ENCODE assay signal across 12 mouse cellular contexts in genomic region chr12:110154225-110154962, GRCm38 (mm10).
DNase-seq lines count a peak whose midpoint lies in the region; ATAC-seq and TF ChIP-seq lines count a peak whose summit lies in the region.
"Had no signal": no experiment of that assay in that cellular context is flagged by ENCODE, and none has a peak within 500 bp of the region (broad histone marks: within the 10 kb centered on the region; RNA-seq: fewer than 3 reads in every experiment).

No protein-coding gene starts in this region.

- peak; percentile 31; the same call in 1 of the 2 replicates for TF ChIP-seq CTCF in kidney, postnatal 0 days (IDR thresholded peaks at IDR 0.05; ENCODE audit: low read depth)

- peaks cover 4% of the 10 kb centered on the region; the same call in 1 of the 2 replicates for H3K9me3 ChIP-seq in liver, embryonic 13.5 days (replicated peaks)
- peaks cover 5% of the 10 kb centered on the region; the same call in 1 of the 2 replicates for H3K9me3 ChIP-seq in liver, embryonic 12.5 days (replicated peaks)
- H3K9me3 ChIP-seq in kidney, postnatal 0 days (replicated peaks; ENCODE audit: low read length) = no peaks in the 10 kb centered on the region

- peak; percentile 34; the same call in 1 of the 2 replicates for ATAC-seq in liver, embryonic 13.5 days (ENCODE audit: low read depth)
- no peak for ATAC-seq in liver, embryonic 12.5 days
- no peak for ATAC-seq in kidney, postnatal 0 days (replicated peaks; ENCODE audit: low FRiP score, low read depth)
- ATAC-seq: forebrain, postnatal 0 days; midbrain, embryonic 16.5 days had no signal

- no peak overlapping the region for H3K9ac ChIP-seq in liver, embryonic 13.5 days
- no peak overlapping the region for H3K9ac ChIP-seq in liver, embryonic 12.5 days
- no peak overlapping the region for H3K9ac ChIP-seq in kidney, postnatal 0 days (ENCODE audit: low read depth, low read length)
- H3K9ac ChIP-seq: forebrain, postnatal 0 days had no signal

- H3K4me3 ChIP-seq in liver, embryonic 13.5 days (replicated peaks) = no peak overlapping the region
- no peak overlapping the region for H3K4me3 ChIP-seq in liver, embryonic 12.5 days
- no peak overlapping the region for H3K4me3 ChIP-seq in kidney, postnatal 0 days (replicated peaks; ENCODE audit: low read depth, low read length)

- H3K4me1 ChIP-seq in liver, embryonic 13.5 days (replicated peaks) = no peaks in the 10 kb centered on the region
- no peaks in the 10 kb centered on the region for H3K4me1 ChIP-seq in liver, embryonic 12.5 days
- H3K4me1 ChIP-seq in kidney, postnatal 0 days (replicated peaks; ENCODE audit: insufficient read depth, low read length) = 0 out of 2 replicates have a peak, but pooled peaks cover 7% of the 10 kb centered on the region

- H3K4me2 ChIP-seq in liver, embryonic 13.5 days = no peak overlapping the region
- no peak overlapping the region for H3K4me2 ChIP-seq in liver, embryonic 12.5 days
- no peak overlapping the region for H3K4me2 ChIP-seq in kidney, postnatal 0 days (ENCODE audit: low read length)

- 61% methylated on average over 8 of the region's 8 CpGs for WGBS in liver, embryonic 13.5 days (ENCODE audit: insufficient replicate concordance)
- WGBS in liver, embryonic 12.5 days (ENCODE audit: insufficient replicate concordance) = 64% methylated on average over 8 of the region's 8 CpGs
- WGBS in kidney, postnatal 0 days = 84% methylated on average over 8 of the region's 8 CpGs

- intact Hi-C loops in left cerebral cortex, postnatal 14 days (cut with DNase I) = no loop called here

- DNase-seq in liver, embryonic 13.5 days = no peak
- DNase-seq in adrenal gland, postnatal 14 days = peak; percentile 81
- DNase-seq in kidney, postnatal 0 days (ENCODE audit: low spot score) = no peak
- peak; percentile 19 for DNase-seq in lung, postnatal 10 days
- DNase-seq in testis, postnatal 14 days (ENCODE audit: low spot score) = no peak
- DNase-seq in heart, adult 9 months (ENCODE audit: low spot score in 2 of 2) = no peak
- DNase-seq in left cerebral cortex, postnatal 14 days (ENCODE audit: low spot score in 2 of 2) = no peak
- DNase-seq: forebrain, postnatal 0 days; right cerebral cortex, postnatal 14 days had no signal

- H3K27me3 ChIP-seq in liver, embryonic 13.5 days = no peaks in the 10 kb centered on the region
- no peaks in the 10 kb centered on the region for H3K27me3 ChIP-seq in liver, embryonic 12.5 days (replicated peaks)
- H3K27me3 ChIP-seq in kidney, postnatal 0 days (ENCODE audit: insufficient read depth, low read length) = no peaks in the 10 kb centered on the region

- no peaks in the 10 kb centered on the region for H3K36me3 ChIP-seq in liver, embryonic 13.5 days
- H3K36me3 ChIP-seq in liver, embryonic 12.5 days = no peaks in the 10 kb centered on the region
- no peaks in the 10 kb centered on the region for H3K36me3 ChIP-seq in kidney, postnatal 0 days (ENCODE audit: insufficient read depth, low read length)

- H3K27ac ChIP-seq in liver, embryonic 13.5 days = no peak overlapping the region
- H3K27ac ChIP-seq in liver, embryonic 12.5 days = no peak overlapping the region
- no peak overlapping the region for H3K27ac ChIP-seq in kidney, postnatal 0 days
- H3K27ac ChIP-seq: macrophage had no signal

Comparison
In these comparisons a context has a peak if more than half of its experiments do, and no peak if none do; other contexts are left out.
1. DNase-seq: peak in adrenal gland, postnatal 14 days (single experiment) and lung, postnatal 10 days (single experiment); none in liver, embryonic 13.5 days (single experiment), kidney, postnatal 0 days (single experiment), testis, postnatal 14 days (single experiment), heart, adult 9 months (0 of 2) and left cerebral cortex, postnatal 14 days (0 of 2).